ENCODE assay signal across 8 mouse cellular contexts in the genomic region with DNA sequence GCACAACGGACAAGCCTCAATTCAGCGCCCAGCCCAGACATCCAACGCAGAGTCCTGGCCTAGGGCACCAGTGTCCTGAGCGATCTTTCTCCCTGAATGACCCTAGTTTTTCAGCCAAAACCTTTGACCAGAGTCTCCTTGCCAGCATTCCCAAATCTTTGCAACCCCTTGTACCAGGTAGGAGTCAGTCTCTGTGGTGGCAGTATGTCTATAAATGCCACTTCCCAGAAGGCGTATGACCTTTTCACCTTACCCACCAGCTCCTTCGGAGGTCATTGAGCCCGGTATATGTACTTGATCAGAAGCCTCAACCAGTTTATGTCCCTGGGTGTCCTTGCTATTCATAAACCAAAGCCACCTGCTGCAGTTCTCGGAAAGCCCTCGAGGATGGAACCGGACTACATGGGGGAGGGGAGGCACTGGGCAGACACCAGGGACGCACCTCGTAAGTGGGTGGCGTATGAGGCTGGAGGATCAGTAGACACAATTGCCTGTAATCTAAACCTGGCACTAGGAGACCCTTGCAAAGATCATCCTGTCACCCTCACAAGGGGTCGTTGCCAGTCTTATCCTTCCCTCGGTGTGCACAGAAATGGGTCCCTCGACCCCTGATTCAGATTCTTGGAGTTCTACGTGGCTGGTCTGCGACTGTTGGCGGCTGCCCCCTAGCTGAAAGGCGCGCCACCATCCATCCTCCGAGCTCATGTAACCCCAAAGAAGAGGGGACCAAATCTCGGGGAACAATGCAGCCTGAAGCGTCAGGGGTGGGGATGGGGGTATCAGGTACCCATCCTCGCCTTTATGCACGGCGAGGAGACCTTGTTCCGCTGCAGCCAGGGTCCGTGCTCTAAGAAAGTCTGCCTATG. TPM values are rescaled to one million over a fixed set of nuclear protein-coding genes. Genes with fewer than 3 reads are reported as not detected.
DNase-seq lines count a peak whose midpoint lies in the region; ATAC-seq and TF ChIP-seq lines count a peak whose summit lies in the region.

No protein-coding gene starts in this region.

- peaks cover 48% of the 10 kb centered on the region for H3K4me1 ChIP-seq in embryonic facial prominence, embryonic 10.5 days
- H3K4me1 ChIP-seq in limb, embryonic 14.5 days (ENCODE audit: control insufficient read depth, insufficient read depth, low read length): peaks cover 12% of the 10 kb centered on the region
- peaks cover 35% of the 10 kb centered on the region for H3K4me1 ChIP-seq in midbrain, embryonic 15.5 days

- H3K9ac ChIP-seq in limb, embryonic 14.5 days (ENCODE audit: low read depth, low read length, severe bottlenecking): peak overlapping the region; percentile 67
- peak overlapping the region; percentile 85 for H3K9ac ChIP-seq in midbrain, embryonic 15.5 days

- peak; percentile 41 for ATAC-seq in limb, embryonic 14.5 days (ENCODE audit: low FRiP score, low read depth)
- ATAC-seq in midbrain, embryonic 15.5 days (replicated peaks): peak; percentile 62

- H3K9me3 ChIP-seq in embryonic facial prominence, embryonic 10.5 days: no peaks in the 10 kb centered on the region
- no peaks in the 10 kb centered on the region for H3K9me3 ChIP-seq in limb, embryonic 14.5 days (ENCODE audit: control insufficient read depth, low read length)
- H3K9me3 ChIP-seq in midbrain, embryonic 15.5 days: no peaks in the 10 kb centered on the region

- DNase-seq in layer of hippocampus, adult 11-12 months (ENCODE audit: low spot score): peak; percentile 83
- DNase-seq in layer of hippocampus, adult 9-10 months (ENCODE audit: low spot score): no peak
- DNase-seq in embryonic facial prominence, embryonic 10.5 days (ENCODE audit: low spot score): peak; percentile 75
- DNase-seq in heart, adult 8-10 months (ENCODE audit: low spot score): peak; percentile 80
- DNase-seq in kidney, adult 8-10 months: peak; percentile 71 to 80
- DNase-seq in limb, embryonic 14.5 days (ENCODE audit: low spot score): peak; percentile 66
- peak; percentile 16 to 63 for DNase-seq in spleen, postnatal 4 days (ENCODE audit: low spot score in 2 of 2)

- TF ChIP-seq POLR2A in limb, embryonic 14.5 days (IDR thresholded peaks at IDR 0.05; ENCODE audit: borderline replicate concordance, extremely low read depth, insufficient read depth, insufficient read length): no peak

- under 1% methylated on average over 29 of the region's 29 CpGs for WGBS in embryonic facial prominence, embryonic 10.5 days
- 2% methylated on average over 27 of the region's 29 CpGs for WGBS in limb, embryonic 14.5 days
- under 1% methylated on average over 29 of the region's 29 CpGs for WGBS in midbrain, embryonic 15.5 days

- no peaks in the 10 kb centered on the region for H3K36me3 ChIP-seq in embryonic facial prominence, embryonic 10.5 days (replicated peaks)
- no peaks in the 10 kb centered on the region for H3K36me3 ChIP-seq in limb, embryonic 14.5 days (ENCODE audit: control insufficient read depth, insufficient read depth, low read length)
- no peaks in the 10 kb centered on the region for H3K36me3 ChIP-seq in midbrain, embryonic 15.5 days (replicated peaks)

- peak overlapping the region; percentile 99 for H3K4me2 ChIP-seq in limb, embryonic 14.5 days (replicated peaks; ENCODE audit: low read depth, low read length, severe bottlenecking)
- H3K4me2 ChIP-seq in midbrain, embryonic 15.5 days: peak overlapping the region; percentile 99

- H3K27ac ChIP-seq in embryonic facial prominence, embryonic 10.5 days (replicated peaks): peak overlapping the region; percentile 86
- peak overlapping the region; percentile 81 for H3K27ac ChIP-seq in limb, embryonic 14.5 days (replicated peaks; ENCODE audit: low read depth, low read length)
- H3K27ac ChIP-seq in midbrain, embryonic 15.5 days: peak overlapping the region; percentile 93

- H3K4me3 ChIP-seq in embryonic facial prominence, embryonic 10.5 days: peak overlapping the region; percentile 79
- peak overlapping the region; percentile 54 for H3K4me3 ChIP-seq in limb, embryonic 14.5 days (replicated peaks; ENCODE audit: low read length)
- H3K4me3 ChIP-seq in midbrain, embryonic 15.5 days: peak overlapping the region; percentile 83

- H3K27me3 ChIP-seq in embryonic facial prominence, embryonic 10.5 days (replicated peaks; ENCODE audit: low read depth, poor library complexity, severe bottlenecking): peaks cover 54% of the 10 kb centered on the region
- H3K27me3 ChIP-seq in limb, embryonic 14.5 days (ENCODE audit: control insufficient read depth, insufficient read depth, low read length): peaks cover 10% of the 10 kb centered on the region
- H3K27me3 ChIP-seq in midbrain, embryonic 15.5 days (replicated peaks): no peaks in the 10 kb centered on the region

RNA-seq across cellular contexts. Expression of gene Nrp1, which starts 0.6 kb away (rescaled TPM):
- 34.2 and 39.4 TPM in 2 replicates for polyA plus RNA-seq in embryonic facial prominence, embryonic 10.5 days (2016; fragmentation: Nextera tagmentation; extraction: Ambion mirVana)
- total RNA-seq in heart, adult 8-10 months (2022): 100 to 1,000 TPM in 2 of 4 experiments, 10 to 100 TPM in 2; 92.6 to 130 (median 102) TPM
- polyA plus RNA-seq in limb, embryonic 14.5 days (2012; rRNA removed): 33.8 and 34.3 TPM in 2 replicates
- 71.4 and 75.1 TPM in 2 replicates for polyA plus RNA-seq in limb, embryonic 14.5 days (2014; fragmentation: Nextera tagmentation; extraction: Ambion mirVana)
- polyA plus RNA-seq in midbrain, embryonic 15.5 days (2015; fragmentation: Nextera tagmentation; extraction: Ambion mirVana): 77.4 and 89.0 TPM in 2 replicates
